Mouse (Mus musculus) urinary bladder, postnatal 10 days (tissue): ENCODE measurements around the gene Apold1.

Experiments
- DNase-seq: peaks from one replicate; pipeline ENCODE4 v3.0.0; 2022; ENCODE audit warnings: low spot score

The Apold1 gene

GRCm38 (mm10) chr6:135029246-135029645 lies 47.7 kb downstream of the Apold1 start:
- no peak for DNase-seq
